Mouse (Mus musculus) C2C12 (cell line): Measurements from ENCODE around the gene Hpdl. TPM values are rescaled to one million over a fixed set of nuclear protein-coding genes. Genes with fewer than 3 reads are reported as not detected.

ENCODE experiments used
- H3K27me3 ChIP-seq: one replicate; pipeline ENCODE4 v1.6.1; 2011; ENCODE audit not compliant: control insufficient read depth, insufficient read depth, insufficient read length
- H3K36me3 ChIP-seq: one replicate; pipeline ENCODE4 v1.6.1; 2011; ENCODE audit not compliant: control insufficient read depth, insufficient read depth
- H3K4me3 ChIP-seq: one replicate; pipeline ENCODE4 v1.5.1; 2011; ENCODE audit warnings: mild to moderate bottlenecking, control low read depth; ENCODE audit not compliant: poor library complexity, insufficient read depth, severe bottlenecking
- H3K79me2 ChIP-seq: one replicate; pipeline ENCODE4 v1.6.1; 2011; ENCODE audit not compliant: control insufficient read depth, insufficient read depth
- H3K79me3 ChIP-seq: one replicate; pipeline ENCODE4 v1.6.1; 2011; ENCODE audit warnings: low read depth, control low read depth
- H3ac ChIP-seq: one replicate; pipeline ENCODE3; 2011; ENCODE audit warnings: low read depth; ENCODE audit not compliant: control insufficient read depth, insufficient read length
- CEBPB ChIP-seq: IDR thresholded peaks from one replicate; pipeline ENCODE4 v1.6.1; 2011; ENCODE audit warnings: low read depth, mild to moderate bottlenecking, control low read depth, moderate library complexity
- CTCF ChIP-seq: IDR thresholded peaks from one replicate; pipeline ENCODE4 v1.5.1; 2011; ENCODE audit not compliant: control insufficient read depth, insufficient read depth, insufficient read length
- FOSL1 ChIP-seq: IDR thresholded peaks from one replicate; pipeline ENCODE4 v1.8.0; 2011; ENCODE audit warnings: mild to moderate bottlenecking, low read length; ENCODE audit not compliant: poor library complexity, insufficient read depth, severe bottlenecking
- MAX ChIP-seq: IDR thresholded peaks from one replicate; pipeline ENCODE4 v1.6.1; 2011; ENCODE audit warnings: mild to moderate bottlenecking, control low read depth
- MYOD1 ChIP-seq: IDR thresholded peaks from one replicate; pipeline ENCODE4 v1.6.1; 2011; ENCODE audit warnings: low read depth; ENCODE audit not compliant: control insufficient read depth, insufficient read length
- MYOG ChIP-seq: IDR thresholded peaks from one replicate; pipeline ENCODE4 v1.6.1; 2011; ENCODE audit not compliant: control insufficient read depth, insufficient read length; ENCODE audit errors: extremely low read depth
- USF1 ChIP-seq: IDR thresholded peaks from one replicate; pipeline ENCODE4 v1.6.1; 2011; ENCODE audit warnings: low read depth, mild to moderate bottlenecking, control low read depth, moderate library complexity
- polyA plus RNA-seq: library from polyadenylated mRNA; unstranded; fragments of >200 nt; fragmentation: generic; extraction: Trizol; gene quantifications from one replicate; pipeline ENCODE4 v1.2.1, GENCODE M21; 2012; ENCODE audit warnings: missing spikeins

Hpdl gene
- polyA plus RNA-seq, 1 experiment: 3.8 TPM

DNA sequence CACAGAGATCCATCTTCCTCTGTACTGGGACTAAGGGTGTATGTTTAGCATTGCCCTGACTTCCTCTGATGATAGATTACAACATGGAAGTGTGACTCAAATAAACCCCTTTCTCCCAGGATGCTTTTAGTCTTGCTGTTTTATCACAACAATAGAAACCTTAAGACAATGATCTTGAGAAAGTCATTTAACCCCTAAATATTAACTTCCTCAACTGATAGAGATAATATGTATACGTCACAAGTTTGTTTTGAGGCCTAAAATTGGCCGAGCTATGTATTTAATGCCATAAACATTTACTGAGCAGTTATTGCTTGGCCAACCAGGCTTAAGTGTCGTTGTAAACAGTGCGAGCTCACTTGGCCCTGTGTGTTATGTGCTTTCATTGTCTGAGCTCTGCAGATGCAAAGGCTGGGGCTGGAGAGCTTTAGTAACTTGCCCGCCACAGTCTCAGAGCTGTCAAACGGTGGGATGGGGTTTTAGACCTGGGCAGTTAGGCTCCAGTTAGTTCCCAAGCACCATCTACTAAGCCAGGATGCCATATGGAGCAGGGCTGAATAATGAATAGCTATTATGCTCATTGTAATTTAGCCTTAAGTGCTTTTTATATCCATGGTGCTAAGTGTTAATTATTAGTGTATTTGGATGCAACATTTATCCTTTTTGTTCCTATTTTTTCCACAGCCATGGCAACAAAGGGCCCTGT is 8.0 kb upstream of the Hpdl start:
- H3K4me3 ChIP-seq: no peak overlapping the region
- no peak for TF ChIP-seq USF1
- no peak for TF ChIP-seq MYOD1
- TF ChIP-seq FOSL1: no peak
- TF ChIP-seq CEBPB: no peak
- no peak for TF ChIP-seq CTCF
- TF ChIP-seq MAX: no peak
- no peak for TF ChIP-seq MYOG

GRCm38 (mm10) chr4:116827819-116828218 is 6.3 kb upstream of the Hpdl start:
- Histone ChIP-seq H3K79me2 (no peaks in the 10 kb centered on the region), H3K4me3 (no peak overlapping the region), H3K27me3 (peaks cover 29% of the 10 kb centered on the region), H3K36me3 (no peaks in the 10 kb centered on the region), H3ac (no peak overlapping the region), H3K79me3 (no peaks in the 10 kb centered on the region)
- no peak for TF ChIP-seq USF1
- no peak for TF ChIP-seq MYOG
- TF ChIP-seq CEBPB: no peak
- TF ChIP-seq CTCF: no peak
- no peak for TF ChIP-seq MYOD1
- TF ChIP-seq MAX: no peak
- TF ChIP-seq FOSL1: no peak

More for the DNA sequence above, 8.0 kb upstream of the Hpdl start:
- no peak overlapping the region for H3ac ChIP-seq
- no peaks in the 10 kb centered on the region for H3K36me3 ChIP-seq
- H3K27me3 ChIP-seq: peaks cover 33% of the 10 kb centered on the region
- H3K79me2 ChIP-seq: no peaks in the 10 kb centered on the region
- H3K79me3 ChIP-seq: no peaks in the 10 kb centered on the region

GRCm38 (mm10) chr4:116824541-116825004 is 3.1 kb upstream of the Hpdl start:
- Histone ChIP-seq H3K4me3 (no peak overlapping the region), H3K79me3 (no peaks in the 10 kb centered on the region), H3K27me3 (no peaks in the 10 kb centered on the region), H3ac (no peak overlapping the region), H3K36me3 (no peaks in the 10 kb centered on the region), H3K79me2 (no peaks in the 10 kb centered on the region)
- no peak for TF ChIP-seq MAX
- TF ChIP-seq FOSL1: no peak
- TF ChIP-seq CEBPB: no peak
- no peak for TF ChIP-seq CTCF
- no peak for TF ChIP-seq MYOD1
- no peak for TF ChIP-seq MYOG
- TF ChIP-seq USF1: no peak

- Histone ChIP-seq H3ac (peak overlapping the region; percentile 75), H3K79me2 (no peaks in the 10 kb centered on the region), H3K4me3 (peak overlapping the region; percentile 31), H3K27me3 (no peaks in the 10 kb centered on the region), H3K36me3 (no peaks in the 10 kb centered on the region), H3K79me3 (no peaks in the 10 kb centered on the region)
- TF ChIP-seq MYOD1 (no peak), MAX (peak; percentile 43)
These were observed 409 bp downstream of the Hpdl start for GRCm38 (mm10) chr4:116820902-116821693.

- TF ChIP-seq MYOG (no peak), MYOD1 (no peak), MAX (no peak), USF1 (no peak)
- Histone ChIP-seq H3K79me3 (no peaks in the 10 kb centered on the region), H3K79me2 (no peaks in the 10 kb centered on the region), H3K4me3 (peak overlapping the region; percentile 31), H3K36me3 (no peaks in the 10 kb centered on the region), H3K27me3 (no peaks in the 10 kb centered on the region), H3ac (peak overlapping the region; percentile 75)
These were observed 1.3 kb downstream of the Hpdl start for GRCm38 (mm10) chr4:116819968-116820901.
